In genomic region chr10:117695027-117695426, GRCm38 (mm10) we compare ENCODE assay signal across 15 mouse cellular contexts.
"Had no signal": no experiment of that assay in that cellular context is flagged by ENCODE, and none has a peak within 500 bp of the region (broad histone marks: within the 10 kb centered on the region; RNA-seq: fewer than 3 reads in every experiment).

No protein-coding gene starts in this region.

- DNase-seq: retina, postnatal 1 day; right cerebral cortex, postnatal 14 days; right cerebral cortex, postnatal 25 days; right cerebral cortex, postnatal 4 days; spleen, adult 18-20 months; thymus, adult 18-20 months; thymus, adult 2 months; thymus, postnatal 14 days; thymus, postnatal 25 days; thymus, postnatal 36 days; thymus, postnatal 4 days had no signal

- H3K27me3 ChIP-seq: neural tube, embryonic 12.5 days; neural tube, embryonic 13.5 days; neural tube, embryonic 15.5 days; stomach, embryonic 15.5 days had no signal
